Mouse (Mus musculus) cortical plate, adult 2 months (tissue): ENCODE data around the gene Trf.

ENCODE experiments used
- CTCF ChIP-seq: fragments of 200-500 bp; IDR thresholded peaks from 2 replicates; pipeline ENCODE4 v1.5.1; 2011; ENCODE audit warnings: mild to moderate bottlenecking, control low read depth, low read length; ENCODE audit not compliant: insufficient read depth; ENCODE audit errors: extremely low read depth
- POLR2A ChIP-seq: fragments of 200-500 bp; IDR thresholded peaks from 2 replicates; pipeline ENCODE4 v1.6.1; 2011; ENCODE audit warnings: mild to moderate bottlenecking, low read length, control low read depth; ENCODE audit not compliant: insufficient read depth; ENCODE audit errors: extremely low read depth

DNA sequence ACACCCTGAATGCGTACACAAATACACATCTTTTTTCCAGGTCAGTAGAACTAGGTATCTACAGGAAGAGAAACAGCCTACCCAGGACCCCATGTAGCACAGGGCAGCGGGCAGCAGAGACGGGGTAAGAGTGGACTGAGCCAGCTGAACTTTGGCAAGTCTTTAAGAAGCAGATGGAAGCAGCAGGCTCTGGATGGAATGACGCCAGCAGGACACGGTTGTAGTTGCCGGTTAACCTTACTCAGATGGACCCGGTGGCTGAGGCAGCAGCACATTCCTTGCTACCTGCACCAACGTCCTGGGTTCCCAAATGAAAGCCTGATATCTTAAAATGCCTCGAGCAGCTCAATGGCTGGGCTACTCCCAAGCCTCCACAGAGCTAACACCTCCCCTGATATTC, 43.5 kb downstream of the Trf start:
- TF ChIP-seq CTCF (no peak), POLR2A (no peak)
